Mouse (Mus musculus): Measurements from ENCODE around the gene Nipa1.

Nipa1 gene

DNA sequence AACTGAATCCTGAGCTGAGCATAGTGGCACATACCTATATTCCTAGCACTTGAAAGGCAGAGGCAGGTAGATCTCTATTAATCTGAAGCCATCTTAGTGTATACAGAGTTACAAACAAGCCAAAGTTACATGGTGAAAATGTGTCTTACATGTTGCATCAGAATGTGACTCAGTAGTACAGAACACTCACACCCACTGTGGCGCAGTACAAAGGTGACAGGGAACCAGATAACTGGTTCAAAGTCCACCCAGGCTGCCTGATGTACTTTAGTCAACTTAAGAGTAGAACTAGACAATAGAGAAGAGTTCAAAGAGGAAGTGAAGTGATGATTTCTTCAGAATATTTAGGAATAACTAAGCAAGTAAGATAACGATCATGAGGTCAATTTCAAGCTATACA lies 84.7 kb downstream of the Nipa1 start:
- no peak for DNase-seq (ENCODE audit: low read depth)

DNA sequence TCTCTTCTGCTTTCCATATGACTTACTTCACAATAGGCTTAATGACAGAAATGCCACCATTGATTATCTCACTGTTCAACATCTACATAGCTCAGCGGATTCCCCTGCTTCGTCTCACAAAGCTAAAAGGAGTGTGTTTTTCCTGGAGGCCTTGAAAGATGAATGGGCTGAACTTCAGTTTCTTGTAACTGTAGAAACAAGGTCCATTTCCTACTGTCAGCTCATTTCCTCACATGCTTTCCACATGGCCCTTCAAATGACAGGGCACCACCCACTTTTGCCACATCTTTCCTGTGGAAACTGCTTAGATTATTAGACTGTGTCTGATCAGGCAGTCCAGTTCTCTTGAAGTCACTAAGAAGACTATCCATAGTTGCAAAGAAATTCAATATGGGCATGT lies 91.1 kb downstream of the Nipa1 start:
- no peak for DNase-seq (ENCODE audit: low read depth)
